Mouse (Mus musculus): ENCODE measurements around the gene Wdr17.

DNA sequence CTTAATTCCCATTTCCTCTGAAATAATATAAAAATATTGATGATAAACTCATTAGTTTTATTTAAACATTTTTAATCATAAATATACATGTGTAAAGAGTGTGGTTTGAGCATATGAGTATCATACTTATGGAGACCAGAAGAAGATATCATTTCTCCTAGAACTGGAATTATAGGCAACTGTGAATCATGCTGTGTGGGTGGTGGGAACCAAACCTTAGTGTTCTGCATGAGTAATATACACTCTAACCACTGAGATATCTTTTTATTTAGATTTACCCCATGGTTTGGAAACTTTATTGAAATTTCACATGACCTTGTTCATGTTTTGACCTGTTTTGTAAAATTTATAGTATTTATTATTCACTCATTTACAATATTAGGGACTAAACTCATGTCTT lies 68.3 kb downstream of the Wdr17 start:
- TF ChIP-seq MAFK (IDR thresholded peaks at IDR 0.05; ENCODE audit: insufficient replicate concordance, low read length) (no peak), USF1 (IDR thresholded peaks at IDR 0.05; ENCODE audit: low read depth, low read length) (no peak), E2F4 (IDR thresholded peaks at IDR 0.05; ENCODE audit: insufficient replicate concordance, low read depth, low read length) (no peak), JUND (conservative IDR thresholded peaks at IDR 0.05; ENCODE audit: low read depth, low read length) (no peak), CHD1 (IDR thresholded peaks at IDR 0.05; ENCODE audit: low read depth, low read length) (no peak), POLR2A (IDR thresholded peaks at IDR 0.05; ENCODE audit: low read depth, low read length) (no peak), RCOR1 (conservative IDR thresholded peaks at IDR 0.05; ENCODE audit: low read depth, low read length) (no peak), EP300 (IDR thresholded peaks at IDR 0.05; ENCODE audit: low read length) (no peak), SMC3 (IDR thresholded peaks at IDR 0.05; ENCODE audit: low read depth, low read length) (no peak), GABPA (IDR thresholded peaks at IDR 0.05; ENCODE audit: insufficient replicate concordance, low read depth, low read length) (no peak), CTCF (conservative IDR thresholded peaks at IDR 0.05 in 1 of 2, IDR thresholded peaks at IDR 0.05 in 1 of 2; ENCODE audit: low read depth in 2 of 2, low read length in 2 of 2) (no peak)

Data from CH12.LX (cell line).